Mouse (Mus musculus): ENCODE measurements around the gene 1700061G19Rik. TPM values are rescaled to one million over a fixed set of nuclear protein-coding genes. Genes with fewer than 3 reads are reported as not detected.

The 1700061G19Rik gene
- total RNA-seq (2021), result under 1 TPM in 1 of 2 experiments, not detected in 1; 0.15 TPM
- long read RNA-seq, partial matches to known transcripts, result 0 of 6 reads
- long read RNA-seq, other reads (novel, unspliced or antisense), result 6 of 6 reads

DNA sequence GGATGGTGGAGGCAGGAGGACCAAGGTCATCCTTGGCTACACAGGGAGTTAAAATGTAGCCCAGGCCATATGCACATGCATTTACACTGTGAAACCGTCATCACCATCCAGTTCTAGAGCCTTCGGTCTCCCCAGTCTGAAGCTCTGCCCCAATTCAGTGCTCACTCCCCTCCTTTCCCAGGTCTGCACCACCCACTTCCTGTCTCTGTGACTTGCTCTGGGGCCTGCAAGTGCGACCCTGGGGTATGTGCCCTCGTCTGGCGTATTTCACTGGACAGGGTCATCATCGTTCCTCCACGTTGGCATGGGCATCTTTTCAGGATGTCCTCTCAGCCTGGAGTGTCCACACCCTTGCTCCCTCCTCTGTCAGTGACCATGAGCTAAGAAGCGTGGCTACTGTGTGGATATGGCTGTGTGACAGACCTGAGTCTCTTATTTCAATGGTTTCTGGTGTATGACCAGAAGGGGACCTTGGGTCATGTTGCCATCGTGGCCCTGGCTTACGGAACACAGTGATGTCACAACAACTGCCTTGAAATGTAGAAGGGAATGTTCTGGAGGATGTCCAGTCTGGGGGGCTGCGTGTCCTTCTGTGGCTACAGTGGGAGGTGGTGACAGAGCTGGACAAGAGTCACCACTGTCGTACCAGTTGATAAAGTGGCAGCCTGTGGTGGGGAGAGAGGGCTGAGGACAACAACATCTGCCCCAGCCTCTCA is at the start of gene 1700061G19Rik:
TSS of gene 1700061G19Rik (plus strand) at position 542 of the 716 bp plus-strand sequence.
- DNase-seq (ENCODE audit: low spot score in 2 of 2), result no peak

- peak in 1 of 2 experiments; percentile 24 for DNase-seq (ENCODE audit: low spot score in 2 of 2)
These were observed 48.6 kb upstream of the 1700061G19Rik start for GRCm38 (mm10) chr17:56826718-56827117.

DNA sequence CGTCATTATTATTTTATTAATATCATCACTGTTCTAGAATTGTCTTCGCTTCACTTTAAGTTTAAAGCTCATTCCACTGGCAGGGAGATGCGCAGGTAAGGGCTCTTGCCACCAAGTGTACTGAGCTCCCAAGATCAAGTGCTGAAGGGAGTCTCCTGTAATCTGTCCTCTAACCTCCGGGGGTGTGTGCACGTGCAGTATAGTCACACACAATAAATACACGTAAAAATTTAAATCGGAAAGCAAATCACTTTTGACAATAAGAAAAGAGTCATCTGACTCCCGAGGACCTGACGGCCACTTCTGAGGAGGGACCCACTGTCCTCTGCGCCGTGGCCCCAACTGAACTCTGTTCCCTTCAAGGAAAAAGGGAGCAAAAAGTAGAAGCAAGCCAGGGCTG is 46.1 kb upstream of the 1700061G19Rik start:
- DNase-seq (ENCODE audit: low spot score in 2 of 2), result no peak

DNA sequence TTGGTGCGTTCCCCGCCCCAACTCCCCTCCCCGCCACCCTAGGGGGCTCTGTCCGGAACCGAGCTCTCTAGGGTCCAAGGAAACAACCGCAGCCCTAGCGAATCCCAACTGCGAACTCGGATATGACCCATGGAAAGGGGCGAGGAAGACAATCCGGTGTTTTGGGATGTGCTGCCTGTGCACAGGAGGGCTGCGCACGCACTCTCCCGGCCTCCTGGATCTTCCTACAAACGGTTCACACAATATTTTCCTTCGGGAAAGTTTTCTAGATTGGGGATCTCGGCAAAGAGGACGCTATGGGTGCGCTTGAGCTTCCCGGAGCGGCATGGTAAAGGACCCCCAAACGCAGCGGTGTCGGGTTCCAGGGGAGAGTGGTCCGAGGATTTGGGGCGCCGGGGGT is 45.5 kb upstream of the 1700061G19Rik start:
- no peak for DNase-seq (ENCODE audit: low spot score in 2 of 2)

DNA sequence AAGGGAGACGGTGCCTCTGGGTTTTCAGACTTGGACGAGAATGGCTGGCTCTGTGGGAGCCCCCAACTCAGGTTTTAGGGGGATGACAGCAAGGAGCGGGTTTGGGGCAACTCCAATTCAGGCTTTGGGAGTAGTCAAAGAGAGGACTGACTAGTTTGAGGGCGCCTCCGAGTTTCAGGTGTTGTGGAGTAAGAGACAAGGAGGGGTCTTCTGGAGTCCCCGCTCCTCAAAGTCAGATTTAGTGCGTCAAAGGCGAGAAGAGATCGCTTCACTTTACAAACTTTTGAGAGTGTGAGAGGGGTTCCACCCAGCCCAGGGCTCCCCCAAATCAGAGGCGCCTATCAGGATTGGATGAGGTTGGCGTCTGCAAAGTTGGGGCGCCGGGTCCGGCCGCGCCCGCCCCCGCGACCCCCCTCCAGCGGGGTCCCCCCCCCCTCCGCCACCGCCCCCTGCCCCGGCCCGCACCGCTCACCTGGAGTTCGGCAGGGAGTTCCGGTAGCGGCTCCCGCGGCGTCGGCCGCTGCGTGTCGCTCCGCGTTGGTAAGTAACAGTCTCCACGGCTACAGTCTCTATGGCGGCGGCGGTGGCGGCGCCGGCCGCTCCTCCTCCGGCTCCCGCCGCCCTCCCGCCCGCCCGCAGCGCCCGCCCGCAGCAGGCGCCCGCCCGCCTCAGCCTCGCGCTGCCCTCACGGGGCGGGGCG is 44.7 kb upstream of the 1700061G19Rik start, which contains the start of gene Rfx2:
TSS of gene Rfx2 (minus strand) at position 603 of the 700 bp plus-strand sequence.
- DNase-seq (ENCODE audit: low spot score in 2 of 2), result peak in 1 of 2 experiments; percentile 25

- DNase-seq (ENCODE audit: low spot score in 2 of 2), result peak; percentile 96 to 99
These were observed 44.0 kb upstream of the 1700061G19Rik start for GRCm38 (mm10) chr17:56831111-56831816.

DNA sequence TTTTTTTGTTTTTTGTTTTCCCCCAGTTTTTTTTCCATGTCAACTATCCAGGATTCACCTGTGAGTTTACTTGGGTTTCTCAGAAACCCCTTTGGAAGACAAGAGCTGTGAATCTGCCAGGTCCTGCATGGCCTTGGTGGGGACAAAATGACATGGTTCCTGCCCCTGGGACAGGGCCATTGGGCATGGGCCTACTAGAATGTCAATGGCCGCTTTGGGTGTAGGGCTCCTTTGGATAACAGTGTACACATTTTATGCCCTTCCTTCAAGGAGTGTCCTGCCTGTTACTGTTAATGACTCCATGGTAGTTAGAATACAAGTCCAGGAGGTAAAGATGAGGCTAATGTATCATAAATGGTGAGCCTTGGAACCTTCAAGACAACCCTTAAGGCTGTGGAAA is 42.4 kb upstream of the 1700061G19Rik start:
- no peak for DNase-seq (ENCODE audit: low spot score in 2 of 2)

DNA sequence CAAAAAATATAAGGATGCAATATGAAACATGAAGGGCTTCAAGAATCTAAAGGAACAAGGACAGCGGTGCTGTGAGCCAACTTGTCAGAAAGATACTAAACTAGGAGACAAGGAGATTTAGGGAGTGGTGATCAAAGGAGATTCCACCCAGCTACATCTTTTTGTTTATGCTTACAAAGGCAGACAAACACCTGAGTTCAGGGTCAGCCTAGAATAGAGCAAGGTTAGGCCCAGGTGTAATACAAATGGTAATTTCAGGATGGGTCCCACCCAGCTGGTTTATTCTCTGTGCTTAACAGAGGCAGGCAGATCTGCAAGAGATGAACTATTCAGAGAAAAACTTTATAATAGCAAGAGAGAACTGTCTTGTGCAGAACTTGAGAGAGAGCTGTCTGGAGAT is 41.9 kb upstream of the 1700061G19Rik start:
- DNase-seq (ENCODE audit: low spot score in 2 of 2), result no peak

DNA sequence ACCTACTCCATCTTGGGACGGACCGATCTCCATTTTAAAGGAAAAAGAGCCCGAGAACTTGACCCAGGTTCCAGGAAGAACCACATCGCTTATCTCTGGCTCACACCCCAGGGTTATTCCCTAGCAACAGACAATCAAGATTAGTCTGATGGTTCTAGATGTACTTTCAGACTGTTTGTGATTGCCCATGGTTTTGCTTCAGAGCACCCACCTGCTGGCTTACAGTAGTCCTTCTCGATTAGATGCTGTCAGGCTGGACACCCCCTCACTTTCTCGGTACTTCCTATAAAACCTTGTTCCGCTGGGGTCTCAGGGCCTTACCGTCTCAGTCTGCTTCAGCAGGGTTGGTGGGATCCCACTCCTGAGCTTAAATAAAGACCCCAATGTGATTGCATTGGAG is 38.9 kb upstream of the 1700061G19Rik start:
- DNase-seq (ENCODE audit: low spot score in 2 of 2), result no peak

DNA sequence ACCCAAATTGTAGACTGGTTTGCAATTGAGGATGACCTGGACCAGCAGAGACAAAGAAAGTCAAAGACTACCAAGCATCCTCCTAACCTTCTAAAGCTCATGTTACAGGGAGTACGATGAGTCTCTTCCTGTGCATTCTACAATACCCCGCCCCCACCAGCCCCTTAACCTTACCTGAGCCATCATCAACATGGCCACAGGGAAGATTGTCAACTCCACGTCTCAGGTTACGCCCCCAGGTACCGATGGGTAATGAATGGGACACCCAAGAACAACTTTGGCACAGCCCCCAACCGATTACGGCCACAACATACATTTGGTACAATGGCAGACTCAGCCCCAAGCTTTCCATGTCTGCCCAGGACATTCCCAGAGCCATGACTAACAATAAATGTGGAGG is 34.8 kb upstream of the 1700061G19Rik start:
- DNase-seq (ENCODE audit: low spot score in 2 of 2), result no peak

GRCm38 (mm10) chr17:56842173-56842572 is 33.1 kb upstream of the 1700061G19Rik start:
- DNase-seq (ENCODE audit: low spot score in 2 of 2), result no peak

DNA sequence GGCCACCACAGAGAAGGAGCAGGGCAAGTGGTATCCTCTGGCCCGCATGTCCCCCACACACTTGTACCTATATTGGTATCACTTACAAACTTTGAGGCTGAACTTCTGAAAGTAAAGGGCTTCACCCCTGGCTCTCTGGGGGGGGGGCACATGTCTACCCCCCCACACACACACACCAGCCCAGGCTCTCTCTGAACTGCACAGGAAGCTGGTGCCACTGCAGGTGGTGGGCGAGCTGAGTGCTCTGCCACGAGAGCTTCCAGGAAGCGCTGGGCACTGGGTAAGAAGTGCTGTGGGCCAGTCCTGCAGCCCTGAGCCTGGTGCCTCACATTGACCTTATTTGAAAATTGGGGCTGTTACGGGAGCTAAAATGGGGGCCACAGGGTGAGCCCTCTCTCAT is 31.6 kb upstream of the 1700061G19Rik start:
- no peak for DNase-seq (ENCODE audit: low spot score in 2 of 2)

GRCm38 (mm10) chr17:56848785-56849184 is 26.5 kb upstream of the 1700061G19Rik start:
- DNase-seq (ENCODE audit: low spot score in 2 of 2), result no peak

GRCm38 (mm10) chr17:56849710-56850109 is 25.6 kb upstream of the 1700061G19Rik start:
- DNase-seq (ENCODE audit: low spot score in 2 of 2), result no peak

GRCm38 (mm10) chr17:56851167-56851566 is 24.1 kb upstream of the 1700061G19Rik start:
- no peak for DNase-seq (ENCODE audit: low spot score in 2 of 2)

GRCm38 (mm10) chr17:56855421-56855820 is 19.9 kb upstream of the 1700061G19Rik start:
- DNase-seq (ENCODE audit: low spot score in 2 of 2), result no peak

DNA sequence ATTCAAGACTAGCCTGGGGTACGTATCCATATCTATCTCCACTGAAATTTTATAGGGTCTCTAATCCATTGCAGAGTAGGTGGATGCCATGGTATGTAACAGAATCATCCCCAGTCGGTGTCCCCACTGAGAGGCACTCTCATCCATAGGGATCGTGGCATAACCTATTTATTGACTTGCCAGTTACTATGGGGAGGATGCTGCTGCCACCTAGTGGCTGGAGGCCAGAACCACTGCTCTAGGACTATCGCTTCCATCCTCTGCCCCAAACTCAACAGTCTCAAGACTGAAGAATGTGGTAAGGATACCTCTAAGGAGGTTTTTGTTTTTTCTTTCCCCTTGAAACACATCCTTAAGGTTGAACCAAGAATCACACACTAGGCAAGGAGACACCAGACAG is 17.1 kb upstream of the 1700061G19Rik start:
- DNase-seq (ENCODE audit: low spot score in 2 of 2), result peak; percentile 20 to 48

DNA sequence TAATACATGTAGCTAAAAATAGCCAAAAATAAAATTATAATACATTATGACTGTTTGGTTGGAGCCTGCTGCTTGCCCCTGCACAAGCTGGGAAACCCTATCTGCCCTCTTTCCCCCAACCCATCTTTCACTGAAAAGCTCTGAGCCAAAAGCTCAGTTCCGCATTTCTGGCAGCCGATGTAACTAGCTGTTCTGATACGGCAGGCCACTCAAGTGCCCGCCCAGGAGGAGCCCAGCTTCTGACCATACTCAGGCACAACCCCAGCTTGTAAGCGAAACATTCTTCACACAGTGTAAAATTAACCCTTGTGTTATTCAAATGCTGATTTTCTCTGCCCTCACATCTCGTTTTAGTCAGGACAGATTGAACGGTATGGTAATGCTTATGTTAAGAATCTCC is 16.4 kb upstream of the 1700061G19Rik start:
- DNase-seq (ENCODE audit: low spot score in 2 of 2), result no peak

- no peak for DNase-seq (ENCODE audit: low spot score in 2 of 2)
These were observed 14.1 kb upstream of the 1700061G19Rik start for GRCm38 (mm10) chr17:56861197-56861596.

DNA sequence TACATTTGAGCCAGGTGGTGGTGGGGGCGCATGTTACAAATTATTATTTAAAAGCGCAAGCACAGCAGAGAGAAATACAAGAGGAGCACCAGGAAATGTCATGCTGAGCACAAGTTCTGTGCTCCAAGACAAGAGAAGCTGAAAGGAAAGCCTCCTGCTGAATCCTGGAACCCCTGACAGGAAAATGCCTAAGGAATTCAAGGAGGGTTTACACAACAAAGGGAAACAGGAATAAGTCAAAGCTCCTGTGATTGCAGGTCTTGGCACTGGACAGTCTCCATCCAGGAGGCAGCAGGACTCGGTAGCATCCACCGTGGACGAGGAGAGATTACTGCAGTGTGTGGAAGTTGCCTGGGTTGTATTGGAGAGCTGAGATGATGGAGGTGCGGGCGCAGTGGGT is 9.2 kb upstream of the 1700061G19Rik start:
- no peak for DNase-seq (ENCODE audit: low spot score in 2 of 2)

GRCm38 (mm10) chr17:56869481-56869977 is 5.7 kb upstream of the 1700061G19Rik start:
- DNase-seq (ENCODE audit: low spot score in 2 of 2), result no peak
